Mouse (Mus musculus) neural tube, embryonic 14.5 days (tissue): ENCODE measurements around the gene March9. TPM values are rescaled to one million over a fixed set of nuclear protein-coding genes. Genes with fewer than 3 reads are reported as not detected.
"Not testable (repeated sequence)": the region's sequence is repeated elsewhere in the genome, so short reads cannot be mapped to it uniquely, and the experiment has no call there.

Source experiments
- ATAC-seq: fragments of 200-750 bp; cut with Nextera tagmentation; 2 replicates; pipeline ENCODE4 v1.8.0; 2017; ENCODE audit warnings: low read depth, mild to moderate bottlenecking, moderate TSS enrichment, moderate library complexity
- H3K27ac ChIP-seq: fragments of 300-500 bp; sonication (generic); 2 replicates; pipeline ENCODE4 v1.5.1; 2014; ENCODE audit warnings: low read depth, mild to moderate bottlenecking, control low read depth, low read length, moderate library complexity, mixed read lengths
- H3K27me3 ChIP-seq: fragments of 300-500 bp; sonication (generic); 2 replicates; pipeline ENCODE4 v1.6.1; 2014; ENCODE audit warnings: low read length; ENCODE audit not compliant: control insufficient read depth, insufficient read depth
- H3K36me3 ChIP-seq: fragments of 300-500 bp; sonication (generic); 2 replicates; pipeline ENCODE4 v1.6.1; 2014; ENCODE audit warnings: low read length, mixed read lengths; ENCODE audit not compliant: control insufficient read depth, insufficient read depth
- H3K4me1 ChIP-seq: fragments of 300-500 bp; sonication (generic); 2 replicates; pipeline ENCODE4 v1.6.1; 2014; ENCODE audit warnings: low read length; ENCODE audit not compliant: control insufficient read depth, insufficient read depth
- H3K4me2 ChIP-seq: fragments of 300-500 bp; sonication (generic); 2 replicates; pipeline ENCODE4 v1.6.1; 2014; ENCODE audit warnings: mild to moderate bottlenecking, low read depth, low read length, control low read depth
- H3K4me3 ChIP-seq: fragments of 300-500 bp; sonication (generic); 2 replicates; pipeline ENCODE4 v1.5.1; 2014; ENCODE audit warnings: low read depth, low read length, control low read depth, mixed read lengths
- H3K9ac ChIP-seq: fragments of 300-500 bp; sonication (generic); replicated peaks from 2 replicates; pipeline ENCODE4 v1.6.1; 2014; ENCODE audit warnings: low read depth, mild to moderate bottlenecking, control low read depth, low read length, mixed read lengths
- H3K9me3 ChIP-seq: fragments of 300-500 bp; sonication (generic); 2 replicates; pipeline ENCODE4 v1.6.1; 2016; ENCODE audit warnings: low read length; ENCODE audit not compliant: control insufficient read depth
- WGBS: fragments of 180-500 bp; shearing (Covaris S2); extraction: QIAGEN DNeasy Blood & Tissue Kit; methylation state at CpG from one replicate; pipeline ENCODE4 v1.1.7; 2014; 5-methylcytosine and 5-hydroxymethylcytosine counted together
- polyA plus RNA-seq: library from polyadenylated mRNA; unstranded; fragments of >200 nt; fragmentation: Nextera tagmentation; extraction: Ambion mirVana; gene quantifications from 2 replicates; pipeline ENCODE4 v1.2.1, GENCODE M21; 2014

The March9 gene
- polyA plus RNA-seq, 1 experiment from 2014 or later: 13.2 TPM

DNA sequence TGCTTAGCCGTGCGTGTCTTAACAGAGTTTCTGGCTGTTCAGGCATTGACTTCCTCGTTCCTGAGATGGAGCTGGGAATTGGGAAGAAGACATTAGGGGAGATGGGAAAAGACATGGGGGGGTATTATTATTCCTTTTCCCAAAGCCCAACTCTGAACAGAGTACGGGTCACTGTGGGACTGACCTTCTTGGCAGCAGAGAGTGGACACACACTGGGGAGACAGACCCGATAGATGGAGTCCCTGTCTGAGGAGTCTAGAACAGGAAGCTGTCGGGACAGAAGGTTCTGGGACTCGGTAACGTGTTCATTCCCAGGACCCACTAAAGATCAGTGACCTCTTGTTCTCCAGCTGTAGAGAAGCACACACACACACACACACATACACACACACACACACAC is 15.7 kb upstream of the March9 start:
- Histone ChIP-seq H3K36me3 (no peaks in the 10 kb centered on the region), H3K27me3 (0 out of 2 replicates have a peak, but pooled peaks cover 4% of the 10 kb centered on the region), H3K4me2 (no peak overlapping the region), H3K9ac (no peak overlapping the region), H3K27ac (no peak overlapping the region), H3K4me3 (no peak overlapping the region), H3K4me1 (peaks cover 21% of the 10 kb centered on the region), H3K9me3 (no peaks in the 10 kb centered on the region)
- ATAC-seq: no peak
- WGBS: 85% methylated on average over 8 of the region's 8 CpGs

GRCm38 (mm10) chr10:127075080-127075479 is 15.1 kb upstream of the March9 start, which contains the start of gene Agap2:
Agap2 (plus strand) TSS chr10:127075284.
- 75% methylated on average over 9 of the region's 9 CpGs for WGBS
- Histone ChIP-seq H3K4me3 (no peak within 1 kb of the TSS), H3K27ac (no peak within 1 kb of the TSS), H3K4me2 (no peak within 1 kb of the TSS), H3K4me1 (peaks cover 15% of the 10 kb centered on the region), H3K36me3 (no peaks in the 10 kb centered on the region), H3K9ac (no peak within 1 kb of the TSS), H3K27me3 (0 out of 2 replicates have a peak, but pooled peaks cover 4% of the 10 kb centered on the region), H3K9me3 (no peaks in the 10 kb centered on the region)
- ATAC-seq: no peak

GRCm38 (mm10) chr10:127073981-127074380 is 14.0 kb upstream of the March9 start:
- H3K4me3 ChIP-seq: no peak overlapping the region
- no peak overlapping the region for H3K9ac ChIP-seq
- 93% methylated on average over 1 of the region's 1 CpGs for WGBS
- ATAC-seq: no peak
- H3K4me1 ChIP-seq: peaks cover 21% of the 10 kb centered on the region
- H3K9me3 ChIP-seq: no peaks in the 10 kb centered on the region
- H3K4me2 ChIP-seq: no peak overlapping the region
- H3K36me3 ChIP-seq: no peaks in the 10 kb centered on the region
- no peak overlapping the region for H3K27ac ChIP-seq
- no peaks in the 10 kb centered on the region for H3K27me3 ChIP-seq

- H3K4me1 ChIP-seq: peaks cover 27% of the 10 kb centered on the region
- not testable (repeated sequence) for H3K4me3 ChIP-seq, H3K4me2 ChIP-seq, H3K27me3 ChIP-seq, ATAC-seq, H3K9ac ChIP-seq, H3K9me3 ChIP-seq, H3K27ac ChIP-seq, H3K36me3 ChIP-seq
- whole genome bisulfite sequencing: 93% methylated on average over 2 of the region's 2 CpGs
These were observed 13.0 kb upstream of the March9 start for GRCm38 (mm10) chr10:127072969-127073368.

GRCm38 (mm10) chr10:127072270-127072669 is 12.3 kb upstream of the March9 start:
- H3K4me1 ChIP-seq: peaks cover 23% of the 10 kb centered on the region
- peaks cover 11% of the 10 kb centered on the region for H3K36me3 ChIP-seq
- not testable (repeated sequence) for H3K4me2 ChIP-seq, ATAC-seq, H3K27me3 ChIP-seq, H3K9me3 ChIP-seq, H3K4me3 ChIP-seq, H3K27ac ChIP-seq, H3K9ac ChIP-seq
- 90% methylated on average over 4 of the region's 4 CpGs for WGBS

DNA sequence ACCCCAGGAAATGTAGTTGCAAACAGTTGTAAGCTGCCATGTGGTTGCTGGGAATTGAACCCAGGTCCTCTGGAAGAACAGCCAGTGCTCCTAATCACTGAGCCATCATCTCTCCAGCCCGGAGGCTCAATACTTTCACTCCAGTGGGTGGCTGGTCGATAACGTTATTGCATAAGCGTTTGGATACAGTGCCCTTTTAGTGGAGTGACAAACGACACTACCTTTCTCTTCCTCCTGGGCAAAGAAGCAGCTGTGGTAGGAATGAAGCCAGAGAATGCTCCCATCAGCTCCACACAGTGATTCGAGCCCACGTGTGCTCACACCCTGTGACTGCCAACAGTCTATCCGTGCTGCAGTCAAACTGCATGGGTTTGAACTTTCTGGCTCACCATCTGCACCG is 11.2 kb upstream of the March9 start:
- Histone ChIP-seq H3K27ac (no peak overlapping the region), H3K27me3 (no peaks in the 10 kb centered on the region), H3K4me3 (peak overlapping the region; percentile 38), H3K4me2 (peak overlapping the region; percentile 56), H3K4me1 (peaks cover 23% of the 10 kb centered on the region), H3K9me3 (no peaks in the 10 kb centered on the region), H3K36me3 (peaks cover 21% of the 10 kb centered on the region), H3K9ac (no peak overlapping the region)
- ATAC-seq: no peak
- 76% methylated on average over 9 of the region's 9 CpGs for WGBS

DNA sequence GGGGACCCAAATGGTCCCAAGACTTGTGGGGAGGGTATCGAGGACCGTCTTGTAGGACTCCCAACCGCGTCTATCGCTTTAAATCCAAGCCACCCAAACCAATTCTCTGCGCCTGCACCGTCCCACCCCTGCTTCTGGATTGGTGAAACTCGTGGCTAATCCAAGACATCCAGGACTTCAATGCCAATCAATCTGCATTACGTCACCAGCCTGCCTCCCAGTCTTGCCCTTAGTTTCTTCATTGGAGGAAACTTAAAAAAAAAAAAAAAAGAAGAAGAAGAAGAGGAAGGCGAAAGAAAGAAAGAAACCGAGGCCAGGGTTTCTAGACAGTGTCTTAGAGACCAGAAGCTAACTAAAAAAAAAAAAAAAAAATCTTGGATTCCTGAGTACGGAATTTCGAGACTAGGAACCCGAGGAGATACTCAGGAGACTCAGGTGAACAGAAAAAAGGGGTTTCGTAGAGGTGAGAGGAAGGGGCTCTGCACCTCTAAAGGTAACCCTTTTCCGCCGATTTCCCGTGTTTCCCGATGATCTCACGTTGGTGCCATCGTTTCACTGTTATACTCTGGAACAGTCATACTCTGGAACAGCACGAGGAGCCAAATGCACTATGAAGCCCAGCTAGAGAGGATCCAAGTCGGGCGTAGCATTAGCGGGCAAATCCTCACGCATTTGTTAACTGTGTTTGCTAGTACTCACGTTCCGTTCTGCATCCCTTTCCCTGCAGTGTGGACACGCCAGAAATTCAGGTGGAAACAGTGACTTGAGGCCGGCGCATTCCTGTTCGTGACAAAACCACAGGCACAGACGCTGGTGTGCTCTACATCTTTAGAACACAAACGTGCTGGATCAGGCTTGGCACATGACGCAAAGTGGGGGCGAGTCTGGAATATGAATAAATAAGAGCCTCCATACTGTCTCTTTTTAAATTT is 10.5 kb upstream of the March9 start, which contains the start of gene Tspan31:
Gene Tspan31, minus strand, starts transcription at position 75 of the 932 bp plus-strand sequence.
- Histone ChIP-seq H3K4me1 (peaks cover 23% of the 10 kb centered on the region), H3K4me3 (peak within 1 kb of the TSS; percentile 38), H3K27ac (peak within 1 kb of the TSS; percentile 71), H3K36me3 (peaks cover 29% of the 10 kb centered on the region), H3K9ac (peak within 1 kb of the TSS; percentile 53), H3K9me3 (no peaks in the 10 kb centered on the region), H3K4me2 (peak within 1 kb of the TSS; percentile 98), H3K27me3 (no peaks in the 10 kb centered on the region)
- peak; percentile 93 for ATAC-seq
- WGBS: 2% methylated on average over 36 of the region's 36 CpGs

- peak overlapping the region; percentile 38 for H3K4me3 ChIP-seq
- H3K36me3 ChIP-seq: peaks cover 37% of the 10 kb centered on the region
- H3K27ac ChIP-seq: peak overlapping the region; percentile 71
- peak overlapping the region; percentile 33 for H3K9ac ChIP-seq
- no peaks in the 10 kb centered on the region for H3K9me3 ChIP-seq
- peaks cover 29% of the 10 kb centered on the region for H3K4me1 ChIP-seq
- ATAC-seq: peak; percentile 79
- no peaks in the 10 kb centered on the region for H3K27me3 ChIP-seq
- WGBS: 12% methylated on average over 30 of the region's 30 CpGs
- H3K4me2 ChIP-seq: peak overlapping the region; percentile 98
These were observed 9.6 kb upstream of the March9 start for GRCm38 (mm10) chr10:127069281-127070189.
